Mouse (Mus musculus) midbrain, embryonic 14.5 days (tissue): ENCODE results near the gene Iqce. TPM values are rescaled to one million over a fixed set of nuclear protein-coding genes. Genes with fewer than 3 reads are reported as not detected.
A peak's percentile ranks its signal among the peaks of the same experiment; 100 is the strongest.

Experiments
- ATAC-seq: fragments of 200-750 bp; cut with Nextera tagmentation; 2 replicates; pipeline ENCODE4 v1.8.0; 2017; ENCODE audit warnings: moderate number of reproducible peaks, moderate library complexity; ENCODE audit not compliant: low FRiP score, low TSS enrichment
- DNase-seq: peaks from one replicate; pipeline ENCODE4 v3.0.0-alpha.2; 2015
- H3K27ac ChIP-seq: fragments of 300-500 bp; sonication (generic); replicated peaks from 2 replicates; pipeline ENCODE4 v1.5.1; 2014; ENCODE audit warnings: mild to moderate bottlenecking, low read depth, low read length, moderate library complexity
- H3K27me3 ChIP-seq: fragments of 300-500 bp; sonication (generic); 2 replicates; pipeline ENCODE4 v1.6.1; 2014; ENCODE audit warnings: low read length, control low read depth, mixed read lengths; ENCODE audit not compliant: control insufficient read depth, insufficient read depth
- H3K36me3 ChIP-seq: fragments of 300-500 bp; sonication (generic); 2 replicates; pipeline ENCODE4 v1.6.1; 2014; ENCODE audit warnings: low read length, control low read depth; ENCODE audit not compliant: control insufficient read depth, insufficient read depth
- H3K4me1 ChIP-seq: fragments of 300-500 bp; sonication (generic); 2 replicates; pipeline ENCODE4 v1.6.1; 2014; ENCODE audit warnings: mild to moderate bottlenecking, antibody characterized with exemption, low read length, control low read depth; ENCODE audit not compliant: control insufficient read depth, insufficient read depth
- H3K4me2 ChIP-seq: fragments of 300-500 bp; sonication (generic); 2 replicates; pipeline ENCODE4 v1.6.1; 2014; ENCODE audit warnings: mild to moderate bottlenecking, low read length, moderate library complexity
- H3K4me3 ChIP-seq: fragments of 300-500 bp; sonication (generic); replicated peaks from 2 replicates; pipeline ENCODE4 v1.5.1; 2014; ENCODE audit warnings: low read depth, low read length
- H3K9ac ChIP-seq: fragments of 300-500 bp; sonication (generic); replicated peaks from 2 replicates; pipeline ENCODE4 v1.6.1; 2014; ENCODE audit warnings: mild to moderate bottlenecking, low read length, moderate library complexity
- H3K9me3 ChIP-seq: fragments of 300-500 bp; sonication (generic); 2 replicates; pipeline ENCODE4 v1.6.1; 2016; ENCODE audit warnings: low read length, control low read depth, mixed read lengths; ENCODE audit not compliant: control insufficient read depth
- WGBS: fragments of 180-500 bp; shearing (Covaris S2); extraction: QIAGEN DNeasy Blood & Tissue Kit; methylation state at CpG from one replicate; pipeline ENCODE4 v1.1.7; 2014; 5-methylcytosine and 5-hydroxymethylcytosine counted together
- polyA plus RNA-seq: library from polyadenylated mRNA; unstranded; fragments of >200 nt; fragmentation: Nextera tagmentation; extraction: Ambion mirVana; gene quantifications from 2 replicates; pipeline ENCODE4 v1.2.1, GENCODE M21; 2014

Gene Iqce
- polyA plus RNA-seq, 1 experiment from 2014 or later, result 25.0 TPM

DNA sequence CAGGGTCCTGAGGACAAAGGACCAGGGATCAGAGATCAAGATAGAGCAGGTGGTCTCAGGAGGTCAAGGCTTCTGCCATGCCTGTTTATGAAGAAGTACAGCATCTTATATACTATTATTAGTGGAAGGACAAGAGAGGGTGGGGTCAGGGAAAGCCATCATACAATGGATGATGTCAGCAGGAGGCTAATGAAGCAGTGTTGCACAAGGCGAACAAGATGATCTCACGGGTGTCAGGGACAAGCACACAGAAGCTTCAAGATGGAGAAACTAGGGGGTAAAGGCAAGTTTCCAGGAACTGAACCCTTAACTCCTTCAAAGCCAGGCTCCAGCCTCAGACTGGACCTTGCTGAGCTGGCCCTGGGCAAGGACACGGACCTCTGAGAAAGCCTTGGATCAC is 19.9 kb upstream of the Iqce start:
- Histone ChIP-seq H3K9ac (no peak overlapping the region), H3K4me1 (no peaks in the 10 kb centered on the region), H3K4me2 (no peak overlapping the region), H3K4me3 (no peak overlapping the region), H3K9me3 (no peaks in the 10 kb centered on the region), H3K36me3 (peaks cover 21% of the 10 kb centered on the region), H3K27ac (no peak overlapping the region), H3K27me3 (no peaks in the 10 kb centered on the region)
- no peak for DNase-seq
- 84% methylated on average over 3 of the region's 3 CpGs for WGBS
- ATAC-seq, result no peak

DNA sequence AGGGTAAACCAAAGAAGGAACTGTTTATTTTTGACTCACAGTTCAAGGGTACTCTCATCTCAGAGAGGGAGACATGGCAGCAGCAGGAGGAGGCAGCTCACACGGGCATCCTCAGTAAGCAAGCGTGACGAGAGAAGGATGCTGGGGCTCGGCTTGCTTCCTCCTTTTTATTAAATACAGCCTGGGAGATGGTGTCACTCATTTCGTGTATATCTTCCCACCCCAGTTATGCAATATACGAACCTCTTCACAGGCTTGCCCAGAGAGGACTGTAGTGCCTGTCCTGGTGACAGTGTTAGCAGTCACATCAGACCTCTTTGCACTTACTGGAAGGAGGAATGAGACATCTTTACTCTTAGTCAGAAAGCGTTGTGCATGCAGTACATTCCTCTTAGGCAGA is 18.6 kb upstream of the Iqce start:
- Histone ChIP-seq H3K27ac (no peak overlapping the region), H3K4me1 (no peaks in the 10 kb centered on the region), H3K9me3 (no peaks in the 10 kb centered on the region), H3K9ac (no peak overlapping the region), H3K4me2 (no peak overlapping the region), H3K4me3 (no peak overlapping the region), H3K36me3 (peaks cover 35% of the 10 kb centered on the region), H3K27me3 (no peaks in the 10 kb centered on the region)
- DNase-seq, result no peak
- ATAC-seq, result no peak
- WGBS, result 77% methylated on average over 7 of the region's 7 CpGs

DNA sequence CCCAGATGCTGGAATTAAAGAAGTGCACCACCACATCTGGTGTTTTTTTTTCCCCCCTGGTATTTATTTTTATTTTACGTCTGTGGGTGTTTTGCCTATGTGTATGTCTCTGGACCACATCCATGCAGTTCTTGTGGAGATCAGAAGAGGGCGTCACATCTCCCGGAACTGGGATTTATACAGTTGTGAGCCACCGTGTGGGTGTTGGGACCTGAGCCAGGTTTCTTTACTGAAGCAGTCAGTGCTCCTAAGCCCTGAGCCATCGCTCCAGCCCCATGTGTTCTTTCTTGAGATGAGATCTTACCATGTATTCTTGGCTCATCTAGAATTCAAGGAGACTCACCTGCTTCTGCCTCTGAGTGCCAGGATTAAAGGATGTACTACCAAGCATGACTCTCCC is 8.9 kb upstream of the Iqce start:
- WGBS, result 84% methylated on average over 5 of the region's 5 CpGs
- ATAC-seq (no peak), DNase-seq (no peak)
- H3K9me3 ChIP-seq, result no peaks in the 10 kb centered on the region
- H3K4me2 ChIP-seq, result no peak overlapping the region
- H3K27me3 ChIP-seq, result no peaks in the 10 kb centered on the region
- H3K36me3 ChIP-seq, result peaks cover 67% of the 10 kb centered on the region
- no peak overlapping the region for H3K9ac ChIP-seq
- H3K27ac ChIP-seq, result no peak overlapping the region
- 0 out of 2 replicates have a peak, but pooled peaks cover under 1% of the 10 kb centered on the region for H3K4me1 ChIP-seq
- no peak overlapping the region for H3K4me3 ChIP-seq

DNA sequence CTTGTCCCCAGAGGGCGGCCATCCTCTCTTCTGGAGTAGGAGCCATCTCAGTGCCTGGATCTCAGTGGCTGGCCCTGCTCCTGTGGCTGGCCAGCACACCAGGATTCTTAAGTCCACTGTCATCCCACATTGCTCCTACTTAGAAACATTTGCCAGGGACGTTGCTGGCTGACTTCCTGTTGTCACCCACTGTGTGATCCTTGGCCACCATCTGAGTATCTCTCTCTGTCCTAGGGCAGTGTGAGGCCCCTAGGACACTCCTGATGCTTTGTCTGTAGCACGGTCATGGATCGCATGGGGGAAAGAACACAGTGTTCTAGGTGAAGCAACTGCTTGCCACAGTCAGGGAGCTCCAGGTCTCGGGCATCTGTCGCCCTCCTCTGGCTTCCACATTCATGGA is 8.1 kb upstream of the Iqce start:
- DNase-seq, result no peak
- H3K36me3 ChIP-seq, result peaks cover 59% of the 10 kb centered on the region
- no peaks in the 10 kb centered on the region for H3K9me3 ChIP-seq
- no peak overlapping the region for H3K27ac ChIP-seq
- no peak overlapping the region for H3K4me2 ChIP-seq
- 90% methylated on average over 6 of the region's 6 CpGs for WGBS
- H3K9ac ChIP-seq, result no peak overlapping the region
- H3K4me1 ChIP-seq, result peaks cover 8% of the 10 kb centered on the region
- H3K27me3 ChIP-seq, result no peaks in the 10 kb centered on the region
- H3K4me3 ChIP-seq, result no peak overlapping the region
- no peak for ATAC-seq

- H3K36me3 ChIP-seq, result peaks cover 13% of the 10 kb centered on the region
- no peak for DNase-seq
- WGBS, result 69% methylated on average over 7 of the region's 7 CpGs
- H3K4me2 ChIP-seq, result peak overlapping the region; percentile 65
- no peak for ATAC-seq
- H3K4me1 ChIP-seq, result peaks cover 22% of the 10 kb centered on the region
- peak overlapping the region; percentile 56 for H3K4me3 ChIP-seq
- H3K27me3 ChIP-seq, result no peaks in the 10 kb centered on the region
- H3K9ac ChIP-seq, result peak overlapping the region; percentile 70
- H3K9me3 ChIP-seq, result no peaks in the 10 kb centered on the region
- peak overlapping the region; percentile 78; the same call in 1 of the 2 replicates for H3K27ac ChIP-seq
Measured at GRCm38 (mm10) chr5:140705501-140706171, 3.5 kb upstream of the Iqce start.

- H3K9ac ChIP-seq, result peak within 1 kb of the TSS; percentile 70
- no peaks in the 10 kb centered on the region for H3K27me3 ChIP-seq
- H3K4me3 ChIP-seq, result peak within 1 kb of the TSS; percentile 56
- peaks cover 22% of the 10 kb centered on the region for H3K4me1 ChIP-seq
- H3K27ac ChIP-seq, result peak within 1 kb of the TSS; percentile 87
- peak within 1 kb of the TSS; percentile 65 for H3K4me2 ChIP-seq
- peak; percentile 91 for ATAC-seq
- H3K9me3 ChIP-seq, result no peaks in the 10 kb centered on the region
- H3K36me3 ChIP-seq, result peaks cover 4% of the 10 kb centered on the region; the same call in 1 of the 2 replicates
- WGBS, result under 1% methylated on average over 69 of the region's 69 CpGs
- peak; percentile 100 for DNase-seq
Measured at GRCm38 (mm10) chr5:140704378-140705251, 2.4 kb upstream of the Iqce start, which contains the start of gene Brat1. TSS of gene Brat1 (plus strand) at chr5:140705011.

DNA sequence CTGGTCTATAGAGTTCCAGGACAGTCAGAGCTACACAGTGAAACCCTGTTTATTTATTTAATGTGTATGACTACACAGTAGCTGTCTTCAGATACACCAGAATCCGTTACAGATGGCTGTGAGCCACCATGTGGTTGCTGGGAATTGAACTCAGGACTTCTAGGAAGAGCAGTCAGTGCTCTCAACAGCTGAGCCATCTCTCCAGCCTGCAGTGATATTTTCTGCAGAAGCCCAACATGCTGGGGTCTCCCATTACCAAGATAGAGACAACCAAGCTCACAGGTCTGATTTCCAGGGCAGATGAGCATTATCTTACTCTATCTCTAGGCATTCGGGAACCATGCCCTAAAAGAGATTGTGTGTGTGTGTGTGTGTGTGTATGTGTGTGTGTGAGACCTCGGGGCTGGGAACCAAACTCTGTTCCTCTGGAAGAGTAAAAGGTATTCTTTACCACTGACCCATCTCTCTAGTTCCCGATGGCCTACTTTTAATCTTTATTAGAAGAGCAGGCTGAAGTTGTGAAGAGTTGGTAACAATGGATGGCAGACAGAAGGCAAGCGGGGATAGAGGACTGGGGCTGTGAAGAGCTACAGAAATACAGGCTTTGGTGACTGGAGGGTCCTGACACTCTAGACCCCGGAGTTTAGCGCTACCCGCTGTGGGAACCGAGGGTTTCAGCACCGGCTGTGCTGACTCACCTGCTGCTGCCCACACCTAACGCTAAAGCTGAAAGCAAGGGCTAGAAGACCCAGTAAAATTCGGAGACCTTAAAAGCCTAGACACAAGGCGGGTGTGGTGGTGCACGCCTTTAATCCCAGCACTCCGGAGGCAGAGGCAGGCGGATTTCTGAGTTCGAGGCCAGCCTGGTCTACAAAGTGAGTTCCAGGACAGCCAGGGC is 1.6 kb upstream of the Iqce start:
- Histone ChIP-seq H3K36me3 (0 out of 2 replicates have a peak, but pooled peaks cover 10% of the 10 kb centered on the region), H3K9me3 (no peaks in the 10 kb centered on the region), H3K27ac (peak overlapping the region; percentile 87), H3K9ac (no peak overlapping the region; the same call in 1 of the 2 replicates), H3K4me2 (peak overlapping the region; percentile 65), H3K27me3 (no peaks in the 10 kb centered on the region), H3K4me3 (peak overlapping the region; percentile 56), H3K4me1 (peaks cover 22% of the 10 kb centered on the region)
- ATAC-seq, result no peak
- peak; percentile 10 for DNase-seq
- 42% methylated on average over 17 of the region's 17 CpGs for WGBS

GRCm38 (mm10) chr5:140702618-140703175 is 519 bp upstream of the Iqce start:
- Histone ChIP-seq H3K9me3 (no peaks in the 10 kb centered on the region), H3K27ac (peak overlapping the region; percentile 85), H3K27me3 (no peaks in the 10 kb centered on the region), H3K4me1 (peaks cover 22% of the 10 kb centered on the region), H3K4me2 (peak overlapping the region; percentile 74), H3K4me3 (peak overlapping the region; percentile 64), H3K36me3 (peaks cover 16% of the 10 kb centered on the region), H3K9ac (0 out of 2 replicates have a peak overlapping the region, but pooled peaks have one; percentile 82)
- 67% methylated on average over 19 of the region's 19 CpGs for WGBS
- no peak for ATAC-seq
- peak; percentile 17 for DNase-seq
